Mouse (Mus musculus): ENCODE data around the gene Adamtsl1.

DNA sequence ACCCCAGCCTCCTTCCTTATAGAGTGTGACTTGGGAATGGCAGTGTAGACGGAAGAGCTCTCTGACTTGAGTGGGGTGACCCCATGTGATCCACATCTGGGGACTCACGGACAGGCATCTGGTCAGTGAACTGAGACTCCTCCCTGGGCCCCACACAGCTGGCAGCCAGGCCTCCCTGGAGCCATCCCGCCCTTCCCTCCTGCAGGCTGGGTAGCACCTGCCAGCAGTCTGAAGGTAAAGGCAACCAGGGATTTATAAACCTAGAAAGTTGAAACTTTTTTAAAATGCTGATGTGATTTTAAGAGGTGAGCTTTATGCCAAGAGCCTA lies 893.2 kb downstream of the Adamtsl1 start:
- TF ChIP-seq POLR2A (IDR thresholded peaks at IDR 0.05; ENCODE audit: borderline replicate concordance, control insufficient read depth, low read depth, low read length) (no peak), CTCF (IDR thresholded peaks at IDR 0.05; ENCODE audit: control insufficient read depth, insufficient read depth, low read length) (no peak)

Measured in bone marrow, adult 2 months (tissue).